Mouse (Mus musculus) heart, embryonic 13.5 days (tissue): ENCODE data around the gene Dlg2. TPM values are rescaled to one million over a fixed set of nuclear protein-coding genes. Genes with fewer than 3 reads are reported as not detected.

Experiments used
- ATAC-seq: fragments of 200-750 bp; cut with Nextera tagmentation; 2 replicates; pipeline ENCODE4 v1.8.0; 2017; ENCODE audit warnings: moderate TSS enrichment; ENCODE audit not compliant: insufficient number of reproducible peaks, low FRiP score, low TSS enrichment; ENCODE audit errors: extremely low read depth
- H3K27ac ChIP-seq: fragments of 300-500 bp; sonication (generic); replicated peaks from 2 replicates; pipeline ENCODE4 v1.5.1; 2015; ENCODE audit warnings: moderate library complexity, mild to moderate bottlenecking, inconsistent platforms
- H3K27me3 ChIP-seq: fragments of 300-500 bp; sonication (generic); replicated peaks from 2 replicates; pipeline ENCODE4 v1.6.1; 2015; ENCODE audit warnings: mild to moderate bottlenecking, inconsistent platforms
- H3K36me3 ChIP-seq: fragments of 300-500 bp; sonication (generic); 2 replicates; pipeline ENCODE4 v1.6.1; 2015; ENCODE audit warnings: mild to moderate bottlenecking, inconsistent platforms
- H3K4me1 ChIP-seq: fragments of 300-500 bp; sonication (generic); 2 replicates; pipeline ENCODE4 v1.6.1; 2015; ENCODE audit warnings: inconsistent platforms
- H3K4me2 ChIP-seq: fragments of 300-500 bp; sonication (generic); 2 replicates; pipeline ENCODE4 v1.6.1; 2015; ENCODE audit warnings: inconsistent platforms, mild to moderate bottlenecking, moderate library complexity
- H3K4me3 ChIP-seq: fragments of 300-500 bp; sonication (generic); 2 replicates; pipeline ENCODE4 v1.5.1; 2015; ENCODE audit warnings: moderate library complexity, mild to moderate bottlenecking, inconsistent platforms
- H3K9ac ChIP-seq: fragments of 300-500 bp; sonication (generic); 2 replicates; pipeline ENCODE4 v1.6.1; 2015; ENCODE audit warnings: inconsistent platforms, mild to moderate bottlenecking, moderate library complexity
- H3K9me3 ChIP-seq: fragments of 300-500 bp; sonication (generic); 2 replicates; pipeline ENCODE4 v1.6.1; 2016; ENCODE audit warnings: inconsistent platforms
- WGBS: fragments of 180-500 bp; shearing (Covaris S2); methylation state at CpG from one replicate; pipeline ENCODE4 v1.1.7; 2015; ENCODE audit warnings: mixed read lengths; 5-methylcytosine and 5-hydroxymethylcytosine counted together
- polyA plus RNA-seq: library from polyadenylated mRNA; unstranded; fragments of >200 nt; fragmentation: Nextera tagmentation; extraction: Ambion mirVana; gene quantifications from 2 replicates; pipeline ENCODE4 v1.2.1, GENCODE M21; 2015

The Dlg2 gene
- polyA plus RNA-seq, 1 experiment from 2014 or later = 7.2 TPM

GRCm38 (mm10) chr7:90696181-90696950 lies 219.9 kb downstream of the Dlg2 start:
- no peak overlapping the region for H3K27ac ChIP-seq
- no peaks in the 10 kb centered on the region for H3K36me3 ChIP-seq
- H3K4me2 ChIP-seq = no peak overlapping the region
- H3K4me3 ChIP-seq = no peak overlapping the region
- 59% methylated on average over 7 of the region's 7 CpGs for WGBS
- no peak overlapping the region for H3K9ac ChIP-seq
- H3K9me3 ChIP-seq = no peaks in the 10 kb centered on the region
- no peaks in the 10 kb centered on the region for H3K27me3 ChIP-seq
- no peaks in the 10 kb centered on the region for H3K4me1 ChIP-seq
- no peak for ATAC-seq

GRCm38 (mm10) chr7:90703163-90703852 lies 226.8 kb downstream of the Dlg2 start:
- no peak for ATAC-seq
- H3K4me2 ChIP-seq = no peak overlapping the region
- H3K27me3 ChIP-seq = no peaks in the 10 kb centered on the region
- no peaks in the 10 kb centered on the region for H3K36me3 ChIP-seq
- H3K4me3 ChIP-seq = no peak overlapping the region
- H3K4me1 ChIP-seq = no peaks in the 10 kb centered on the region
- no peak overlapping the region for H3K9ac ChIP-seq
- no peak overlapping the region for H3K27ac ChIP-seq
- WGBS = 58% methylated on average over 7 of the region's 7 CpGs
- H3K9me3 ChIP-seq = no peaks in the 10 kb centered on the region

- no peak overlapping the region for H3K9ac ChIP-seq
- WGBS = 56% methylated on average over 1 of the region's 1 CpGs
- no peak for ATAC-seq
These were observed 227.5 kb downstream of the Dlg2 start for GRCm38 (mm10) chr7:90703951-90704350.

GRCm38 (mm10) chr7:90734086-90734485 lies 257.6 kb downstream of the Dlg2 start:
- WGBS = 40% methylated on average over 3 of the region's 3 CpGs
- Histone ChIP-seq H3K9me3 (no peaks in the 10 kb centered on the region), H3K36me3 (no peaks in the 10 kb centered on the region), H3K4me3 (no peak overlapping the region), H3K4me1 (no peaks in the 10 kb centered on the region), H3K27me3 (no peaks in the 10 kb centered on the region), H3K27ac (no peak overlapping the region), H3K4me2 (no peak overlapping the region), H3K9ac (no peak overlapping the region)
- no peak for ATAC-seq

More at GRCm38 (mm10) chr7:90703951-90704350, 227.5 kb downstream of the Dlg2 start:
- Histone ChIP-seq H3K4me2 (no peak overlapping the region), H3K9me3 (no peaks in the 10 kb centered on the region), H3K27ac (no peak overlapping the region), H3K4me1 (no peaks in the 10 kb centered on the region), H3K36me3 (no peaks in the 10 kb centered on the region), H3K27me3 (no peaks in the 10 kb centered on the region), H3K4me3 (no peak overlapping the region)

GRCm38 (mm10) chr7:90736369-90736768 lies 259.9 kb downstream of the Dlg2 start:
- WGBS = 51% methylated on average over 1 of the region's 1 CpGs
- Histone ChIP-seq H3K27ac (no peak overlapping the region), H3K9ac (no peak overlapping the region), H3K4me1 (no peaks in the 10 kb centered on the region), H3K36me3 (no peaks in the 10 kb centered on the region), H3K4me3 (no peak overlapping the region), H3K9me3 (no peaks in the 10 kb centered on the region), H3K4me2 (no peak overlapping the region), H3K27me3 (no peaks in the 10 kb centered on the region)
- ATAC-seq = no peak

- no peak for ATAC-seq
- H3K9me3 ChIP-seq = no peaks in the 10 kb centered on the region
- 69% methylated on average over 1 of the region's 1 CpGs for WGBS
These were observed 272.2 kb downstream of the Dlg2 start for GRCm38 (mm10) chr7:90748636-90749035.

DNA sequence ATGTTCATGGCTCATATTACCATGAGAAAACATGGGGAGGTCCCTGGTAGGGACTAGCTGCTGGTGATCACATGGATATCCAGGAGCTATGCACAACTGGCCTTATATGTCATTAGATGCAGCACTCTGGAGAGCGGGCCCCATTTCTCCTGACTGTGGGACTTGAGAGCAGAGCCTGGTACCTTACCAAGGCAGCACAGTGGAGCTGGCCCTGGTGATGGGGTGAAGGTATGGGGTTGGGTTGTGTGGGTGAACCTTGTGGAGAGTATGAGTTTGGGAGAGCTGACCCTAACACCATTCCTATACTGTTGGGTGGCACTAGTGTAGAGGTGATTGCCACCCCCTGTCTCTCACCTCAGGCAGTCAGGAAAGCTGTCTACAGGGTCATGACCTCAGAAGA lies 311.5 kb downstream of the Dlg2 start:
- WGBS = 83% methylated on average over 1 of the region's 1 CpGs
- no peak overlapping the region for H3K27ac ChIP-seq
- no peaks in the 10 kb centered on the region for H3K36me3 ChIP-seq
- H3K4me2 ChIP-seq = no peak overlapping the region
- no peak overlapping the region for H3K9ac ChIP-seq
- H3K27me3 ChIP-seq = no peaks in the 10 kb centered on the region
- no peak for ATAC-seq
- no peaks in the 10 kb centered on the region for H3K9me3 ChIP-seq
- H3K4me3 ChIP-seq = no peak overlapping the region
- no peaks in the 10 kb centered on the region for H3K4me1 ChIP-seq

More at GRCm38 (mm10) chr7:90748636-90749035, 272.2 kb downstream of the Dlg2 start:
- no peak overlapping the region for H3K9ac ChIP-seq
- no peak overlapping the region for H3K4me3 ChIP-seq
- H3K4me2 ChIP-seq = no peak overlapping the region
- H3K4me1 ChIP-seq = no peaks in the 10 kb centered on the region
- no peaks in the 10 kb centered on the region for H3K36me3 ChIP-seq
- H3K27ac ChIP-seq = no peak overlapping the region
- no peaks in the 10 kb centered on the region for H3K27me3 ChIP-seq

DNA sequence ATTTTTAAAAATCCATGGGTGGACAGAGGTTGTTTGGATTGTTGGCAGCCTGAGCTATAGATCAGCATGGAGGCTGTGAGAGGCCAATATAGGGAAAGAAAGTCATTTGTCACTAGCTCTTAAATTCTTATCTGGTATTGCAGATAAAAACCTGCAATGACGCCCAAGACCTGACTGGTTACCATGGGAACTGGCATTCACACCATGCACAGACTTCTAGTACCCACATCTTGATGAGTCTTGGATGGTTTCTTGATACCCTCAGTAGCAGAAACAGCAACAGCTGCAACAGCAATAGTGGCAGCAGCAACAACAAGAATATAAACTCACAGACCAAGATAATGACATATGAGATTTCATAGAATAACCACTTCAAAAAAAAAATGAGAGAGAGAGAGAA lies 315.1 kb downstream of the Dlg2 start:
- H3K4me3 ChIP-seq = no peak overlapping the region
- no peaks in the 10 kb centered on the region for H3K36me3 ChIP-seq
- no peak for ATAC-seq
- no peak overlapping the region for H3K27ac ChIP-seq
- H3K4me1 ChIP-seq = no peaks in the 10 kb centered on the region
- no peaks in the 10 kb centered on the region for H3K27me3 ChIP-seq
- WGBS = 20% methylated on average over 1 of the region's 1 CpGs
- H3K9me3 ChIP-seq = no peaks in the 10 kb centered on the region
- H3K9ac ChIP-seq = no peak overlapping the region
- no peak overlapping the region for H3K4me2 ChIP-seq

DNA sequence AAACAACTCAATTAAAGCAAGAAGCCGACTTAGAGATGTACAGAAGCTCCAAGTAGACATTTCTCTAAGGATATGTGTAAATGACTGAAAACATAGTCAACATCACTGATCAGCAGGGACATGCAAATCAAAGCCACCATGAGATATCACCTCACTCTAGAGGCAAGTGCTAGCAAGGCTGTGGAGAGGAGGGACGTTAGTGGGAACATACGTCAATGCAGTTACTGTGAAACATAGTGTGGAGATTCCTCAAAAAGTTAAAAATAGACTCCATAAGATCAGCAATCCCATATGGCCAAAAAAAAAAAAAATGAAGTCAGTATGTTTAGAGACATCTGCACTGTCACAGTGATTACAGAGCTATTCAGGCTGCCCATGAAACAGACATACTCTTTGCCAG lies 349.2 kb downstream of the Dlg2 start:
- 68% methylated on average over 3 of the region's 3 CpGs for whole genome bisulfite sequencing
- Histone ChIP-seq H3K27me3 (no peaks in the 10 kb centered on the region), H3K4me2 (no peak overlapping the region), H3K9me3 (no peaks in the 10 kb centered on the region), H3K4me1 (no peaks in the 10 kb centered on the region), H3K27ac (no peak overlapping the region), H3K4me3 (no peak overlapping the region), H3K36me3 (no peaks in the 10 kb centered on the region), H3K9ac (no peak overlapping the region)
- ATAC-seq = no peak

DNA sequence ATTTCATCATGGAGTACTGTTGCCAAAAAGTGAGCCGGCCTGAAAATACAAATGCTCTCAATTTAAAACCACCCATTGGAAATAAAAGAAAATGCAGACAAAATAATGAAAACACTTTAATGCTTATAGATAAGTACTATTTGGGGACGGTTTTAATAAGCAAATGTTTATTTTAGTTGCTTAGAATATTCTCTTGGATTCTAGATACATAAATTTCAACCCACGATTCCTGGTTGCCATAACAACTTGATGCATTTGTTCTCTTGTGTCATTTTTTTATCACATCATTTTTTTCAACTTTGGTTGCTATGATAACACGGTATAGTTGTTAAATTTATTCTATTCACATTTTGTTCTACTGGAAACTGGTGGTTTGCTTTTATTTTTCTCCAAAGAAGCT lies 364.8 kb downstream of the Dlg2 start:
- Histone ChIP-seq H3K27me3 (no peaks in the 10 kb centered on the region), H3K9me3 (no peaks in the 10 kb centered on the region), H3K9ac (no peak overlapping the region), H3K27ac (no peak overlapping the region), H3K36me3 (no peaks in the 10 kb centered on the region), H3K4me3 (no peak overlapping the region), H3K4me2 (no peak overlapping the region), H3K4me1 (no peaks in the 10 kb centered on the region)
- ATAC-seq = no peak
- WGBS = 57% methylated on average over 4 of the region's 4 CpGs

- Histone ChIP-seq H3K27me3 (no peaks in the 10 kb centered on the region), H3K4me2 (no peak overlapping the region), H3K4me3 (no peak overlapping the region), H3K36me3 (no peaks in the 10 kb centered on the region), H3K27ac (no peak overlapping the region), H3K9ac (no peak overlapping the region), H3K4me1 (no peaks in the 10 kb centered on the region), H3K9me3 (no peaks in the 10 kb centered on the region)
- no peak for ATAC-seq
- 60% methylated on average over 5 of the region's 5 CpGs for WGBS
These were observed 367.1 kb downstream of the Dlg2 start for GRCm38 (mm10) chr7:90843345-90844293.
